Mouse (Mus musculus) MEL (cell line): ENCODE results near the gene Cab39l. TPM values are rescaled to one million over a fixed set of nuclear protein-coding genes. Genes with fewer than 3 reads are reported as not detected.

Experiments used
- DNase-seq: peaks from one replicate; pipeline ENCODE4 v3.0.0; 2011; ENCODE audit warnings: low read depth, low spot score
- H3K27ac ChIP-seq: 2 replicates; pipeline ENCODE4 v1.5.1; 2012; ENCODE audit warnings: low read depth, mild to moderate bottlenecking, control low read depth, low read length, moderate library complexity; ENCODE audit not compliant: control insufficient read depth
- H3K27me3 ChIP-seq, 2 experiments: fragments of 150-350 bp in 1 of 2; sonication (generic) in 1 of 2; 2 replicates each; pipeline ENCODE4 v1.6.1; 2012; ENCODE audit warnings: low read length in 2 of 2, mild to moderate bottlenecking in 2 of 2, improper control_type of control experiment in 1 of 2, moderate library complexity in 1 of 2; ENCODE audit not compliant: insufficient read depth in 2 of 2, control insufficient read depth in 1 of 2
- H3K36me3 ChIP-seq, 2 experiments: 2 replicates each; pipeline ENCODE4 v1.6.1; 2012 to 2014; ENCODE audit warnings: low read length in 2 of 2, improper control_type of control experiment in 1 of 2, inconsistent platforms in 1 of 2, mild to moderate bottlenecking in 1 of 2; ENCODE audit not compliant: insufficient read depth in 2 of 2, control insufficient read depth in 1 of 2
- H3K4me1 ChIP-seq, 2 experiments: fragments of 150-350 bp in 1 of 2; sonication (generic) in 1 of 2; 2 replicates each; pipeline ENCODE4 v1.6.1; 2012; ENCODE audit warnings: low read length in 2 of 2, improper control_type of control experiment in 1 of 2, mild to moderate bottlenecking in 1 of 2; ENCODE audit not compliant: insufficient read depth in 2 of 2, control insufficient read depth in 1 of 2
- H3K4me3 ChIP-seq, 2 experiments: fragments of 150-350 bp in 1 of 2; sonication (generic) in 1 of 2; 2 replicates each; pipeline ENCODE4 v1.5.1; 2012; ENCODE audit warnings: low read depth in 2 of 2, low read length in 2 of 2, mild to moderate bottlenecking in 2 of 2, moderate library complexity in 2 of 2, control low read depth in 1 of 2, improper control_type of control experiment in 1 of 2; ENCODE audit not compliant: control insufficient read depth in 1 of 2, insufficient read depth in 1 of 2
- H3K79me2 ChIP-seq: 2 replicates; pipeline ENCODE4 v1.6.1; 2012; ENCODE audit warnings: mild to moderate bottlenecking, low read length, moderate library complexity; ENCODE audit not compliant: control insufficient read depth, poor library complexity, insufficient read depth
- H3K9ac ChIP-seq: 2 replicates; pipeline ENCODE4 v1.6.1; 2012; ENCODE audit warnings: low read depth, mild to moderate bottlenecking, control low read depth, low read length, moderate library complexity; ENCODE audit not compliant: control insufficient read depth, poor library complexity, severe bottlenecking
- H3K9me3 ChIP-seq: fragments of 150-350 bp; sonication (generic); replicated peaks from 2 replicates; pipeline ENCODE4 v1.6.1; 2012; ENCODE audit warnings: mild to moderate bottlenecking, low read length, improper control_type of control experiment, moderate library complexity; ENCODE audit not compliant: insufficient read depth
- CTCF ChIP-seq, 3 experiments: IDR thresholded peaks in 2 of 3; conservative IDR thresholded peaks in 1 of 3; 2 replicates each; pipeline ENCODE4 v1.5.1; 2011 to 2012; ENCODE audit warnings: low read length in 3 of 3, low read depth in 2 of 3, mild to moderate bottlenecking in 2 of 3, improper control_type of control experiment in 1 of 3, inconsistent platforms in 1 of 3, mixed read lengths in 1 of 3, moderate library complexity in 1 of 3; ENCODE audit not compliant: control insufficient read depth in 1 of 3, insufficient read depth in 1 of 3, poor library complexity in 1 of 3, severe bottlenecking in 1 of 3
- GABPA ChIP-seq: IDR thresholded peaks from 2 replicates; pipeline ENCODE4 v1.6.1; 2012; ENCODE audit warnings: low read depth, mild to moderate bottlenecking, inconsistent platforms, low read length, improper control_type of control experiment, moderate library complexity
- HCFC1 ChIP-seq: IDR thresholded peaks from 2 replicates; pipeline ENCODE4 v1.6.1; 2012; ENCODE audit warnings: low read depth, mild to moderate bottlenecking, inconsistent platforms, low read length, improper control_type of control experiment, moderate library complexity
- JUND ChIP-seq: IDR thresholded peaks from 2 replicates; pipeline ENCODE4 v1.6.1; 2011; ENCODE audit warnings: low read depth, mild to moderate bottlenecking, improper control_type of control experiment, low read length
- MEF2A ChIP-seq: IDR thresholded peaks from 2 replicates; pipeline ENCODE4 v1.6.1; 2014; ENCODE audit warnings: low read depth, mild to moderate bottlenecking, inconsistent platforms, low read length, improper control_type of control experiment; ENCODE audit not compliant: poor library complexity, insufficient replicate concordance, severe bottlenecking; ENCODE audit errors: extremely low read depth
- MXI1 ChIP-seq: IDR thresholded peaks from 2 replicates; pipeline ENCODE4 v1.6.1; 2011; ENCODE audit warnings: mild to moderate bottlenecking, low read depth, low read length, improper control_type of control experiment
- MYB ChIP-seq: IDR thresholded peaks from 2 replicates; pipeline ENCODE4 v1.6.1; 2011; ENCODE audit warnings: mild to moderate bottlenecking, low read depth, low read length, improper control_type of control experiment
- MYC ChIP-seq: IDR thresholded peaks from 2 replicates; pipeline ENCODE4 v1.6.1; 2011; ENCODE audit warnings: low read depth, mild to moderate bottlenecking, low read length, improper control_type of control experiment, moderate library complexity
- NRF1 ChIP-seq: IDR thresholded peaks from 2 replicates; pipeline ENCODE4 v1.6.1; 2014; ENCODE audit warnings: low read depth, mild to moderate bottlenecking, inconsistent platforms, low read length, improper control_type of control experiment, moderate library complexity; ENCODE audit not compliant: poor library complexity, insufficient read depth, severe bottlenecking
- POLR2A ChIP-seq, 2 experiments: IDR thresholded peaks; 2 replicates each; pipeline ENCODE4 v1.6.1; 2011 to 2012; ENCODE audit warnings: low read length in 2 of 2, mild to moderate bottlenecking in 2 of 2, control low read depth in 1 of 2, improper control_type of control experiment in 1 of 2, low read depth in 1 of 2, moderate library complexity in 1 of 2; ENCODE audit not compliant: control insufficient read depth in 1 of 2, insufficient read depth in 1 of 2, poor library complexity in 1 of 2
- POLR2AphosphoS5 ChIP-seq: IDR thresholded peaks from 2 replicates; pipeline ENCODE4 v1.6.1; 2012; ENCODE audit warnings: low read depth, borderline replicate concordance, mild to moderate bottlenecking, inconsistent platforms, low read length, moderate library complexity, mixed read lengths
- RAD21 ChIP-seq: IDR thresholded peaks from 2 replicates; pipeline ENCODE4 v1.6.1; 2011; ENCODE audit warnings: mild to moderate bottlenecking, low read depth, low read length, improper control_type of control experiment
- SIN3A ChIP-seq: IDR thresholded peaks from 2 replicates; pipeline ENCODE4 v1.6.1; 2012; ENCODE audit warnings: low read length, improper control_type of control experiment, inconsistent platforms
- SMC3 ChIP-seq: IDR thresholded peaks from 2 replicates; pipeline ENCODE4 v1.6.1; 2011; ENCODE audit warnings: low read depth, low read length, improper control_type of control experiment
- TBP ChIP-seq: IDR thresholded peaks from 2 replicates; pipeline ENCODE4 v1.8.0; 2011; ENCODE audit warnings: low read depth, low read length, improper control_type of control experiment
- UBTF ChIP-seq: IDR thresholded peaks from 2 replicates; pipeline ENCODE4 v1.6.1; 2012; ENCODE audit warnings: low read depth, mild to moderate bottlenecking, inconsistent platforms, low read length, improper control_type of control experiment, moderate library complexity, borderline replicate concordance; ENCODE audit not compliant: insufficient read depth
- USF2 ChIP-seq, 2 experiments: IDR thresholded peaks; 2 replicates each; pipeline ENCODE4 v1.6.1; 2011 to 2012; ENCODE audit warnings: improper control_type of control experiment in 2 of 2, low read length in 2 of 2, borderline replicate concordance in 1 of 2, inconsistent platforms in 1 of 2, low read depth in 1 of 2, mild to moderate bottlenecking in 1 of 2; ENCODE audit not compliant: insufficient read depth in 1 of 2
- ZC3H11A ChIP-seq: IDR thresholded peaks from 2 replicates; pipeline ENCODE4 v1.6.1; 2012; ENCODE audit warnings: low read depth, mild to moderate bottlenecking, inconsistent platforms, low read length, improper control_type of control experiment
- ZKSCAN1 ChIP-seq: IDR thresholded peaks from 2 replicates; pipeline ENCODE4 v1.6.1; 2012; ENCODE audit warnings: low read depth, mild to moderate bottlenecking, inconsistent platforms, low read length, improper control_type of control experiment, moderate library complexity
- polyA plus RNA-seq, 2 experiments: library from polyadenylated mRNA; stranded (reverse) in 1 of 2; unstranded in 1 of 2; fragments of >175 nt in 1 of 2; fragments of >200 nt in 1 of 2; gene quantifications; 2 replicates each; pipeline versions ENCODE4 v1.2.1 to v1.2.4; 2012; ENCODE audit warnings: low replicate concordance in 2 of 2, low read depth in 1 of 2; ENCODE audit not compliant: insufficient read length in 2 of 2, insufficient read depth in 1 of 2, missing spikeins in 1 of 2
- total RNA-seq: library from RNA; depleted of rRNA; stranded (reverse); fragments of 300-350 nt; gene quantifications from 2 replicates; pipeline ENCODE4 v1.2.3, GENCODE M21; 2012

Cab39l gene
- total and polyA plus RNA-seq, 3 experiments, result 24.2 to 34.0 TPM; not detected in 1

DNA sequence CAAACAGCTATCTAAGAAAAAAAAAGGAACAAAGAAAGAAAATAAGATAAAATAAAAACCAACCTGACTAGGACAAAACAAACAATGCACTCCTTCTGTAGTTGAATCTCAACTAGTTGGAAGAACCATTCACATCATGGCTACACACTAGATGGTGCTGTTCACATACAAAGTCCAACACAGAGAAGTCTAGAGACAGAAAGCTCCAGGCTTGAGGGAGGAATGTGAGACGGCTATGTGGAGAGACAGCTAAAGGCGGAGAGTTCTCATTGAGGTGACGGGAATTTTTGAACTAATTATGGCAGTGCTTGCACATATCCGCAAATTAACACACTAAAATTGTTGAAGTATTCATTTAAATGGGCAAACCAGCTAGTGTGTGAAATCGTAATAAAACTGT is 113.3 kb downstream of the Cab39l start:
- Histone ChIP-seq H3K27ac (no peak overlapping the region), H3K9ac (no peak overlapping the region), H3K36me3 (no peaks in the 10 kb centered on the region), H3K4me3 (no peak overlapping the region), H3K27me3 (no peaks in the 10 kb centered on the region), H3K4me1 (no peaks in the 10 kb centered on the region), H3K9me3 (no peaks in the 10 kb centered on the region)
- peak; percentile 17 for DNase-seq
- no peak for TF ChIP-seq MYB
- peak; percentile 13 for TF ChIP-seq RAD21
- peak; percentile 23 for TF ChIP-seq SMC3
- peak in 1 of 3 experiments; percentile 43; a peak in 2 of 6 replicates for TF ChIP-seq CTCF (IDR thresholded peaks at IDR 0.05 in 2 of 3, conservative IDR thresholded peaks at IDR 0.05 in 1 of 3; ENCODE audit: control insufficient read depth in 1 of 3, insufficient read depth in 1 of 3, low read depth in 2 of 3, low read length in 3 of 3, poor library complexity in 1 of 3, severe bottlenecking in 1 of 3)
- TF ChIP-seq, all 39 proteins: peak for 3
- no peaks in the 10 kb centered on the region for H3K79me2 ChIP-seq

DNA sequence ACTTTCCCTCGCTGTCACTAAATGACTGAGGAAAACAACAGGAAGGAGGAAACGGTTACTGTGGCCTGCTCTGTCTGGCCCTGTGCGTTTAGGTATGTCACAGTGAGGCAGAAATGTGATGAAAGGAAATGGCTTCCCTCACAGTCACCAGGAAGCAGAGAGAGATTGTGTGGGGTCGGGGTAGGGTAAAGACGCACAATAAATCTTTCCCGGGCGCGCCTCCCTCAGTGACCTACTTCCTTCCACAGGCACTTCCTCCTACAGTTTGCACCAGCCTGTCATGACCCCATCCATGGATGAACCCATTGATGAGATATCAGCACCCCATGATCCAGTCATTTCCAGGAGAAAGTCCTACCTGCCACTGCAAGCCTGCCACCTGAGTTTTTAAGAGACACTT is 114.2 kb downstream of the Cab39l start:
- Histone ChIP-seq H3K9me3 (no peaks in the 10 kb centered on the region), H3K4me1 (no peaks in the 10 kb centered on the region), H3K9ac (no peak overlapping the region), H3K4me3 (no peak overlapping the region), H3K27me3 (no peaks in the 10 kb centered on the region), H3K36me3 (no peaks in the 10 kb centered on the region)
- TF ChIP-seq MYB, result no peak
- no peak for TF ChIP-seq GABPA
- TF ChIP-seq JUND, result no peak
- TF ChIP-seq TBP, result no peak
- TF ChIP-seq MEF2A, result no peak
- TF ChIP-seq USF2 (IDR thresholded peaks at IDR 0.05; ENCODE audit: borderline replicate concordance in 1 of 2, insufficient read depth in 1 of 2, low read depth in 1 of 2, low read length in 2 of 2), result no peak
- TF ChIP-seq, all 39 proteins: peak for 0
- DNase-seq, result no peak
- Histone ChIP-seq H3K27ac (no peak overlapping the region), H3K79me2 (no peaks in the 10 kb centered on the region)

DNA sequence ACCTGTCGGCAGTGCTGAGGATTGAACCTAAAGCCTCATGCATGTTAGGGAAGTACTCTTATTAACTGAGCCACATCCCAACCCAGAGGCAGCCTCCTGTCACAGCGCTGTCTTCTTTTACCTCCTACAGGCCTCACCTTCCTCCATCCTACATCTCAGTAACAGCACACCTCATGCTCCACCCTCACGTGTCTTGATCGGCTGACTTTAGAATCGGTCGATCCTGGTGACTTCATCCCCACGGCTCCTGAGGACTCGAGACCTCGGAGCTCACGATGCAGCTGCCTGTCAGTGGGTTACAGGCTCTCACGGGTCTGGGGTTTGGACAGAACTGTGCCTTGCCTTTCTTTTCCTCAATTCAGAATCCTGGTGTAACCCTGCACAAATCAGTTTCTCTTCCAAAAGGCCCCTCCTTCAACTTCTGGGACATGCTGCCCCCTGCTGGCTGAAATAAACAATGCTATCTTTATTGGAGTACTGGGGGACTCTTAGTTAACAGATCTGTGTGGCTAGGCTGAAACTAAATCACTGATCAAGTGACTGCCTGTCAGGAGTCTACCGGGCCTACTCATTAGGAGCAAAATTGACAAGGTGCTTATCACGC is 115.3 kb downstream of the Cab39l start:
- Histone ChIP-seq H3K36me3 (no peaks in the 10 kb centered on the region), H3K4me1 (no peaks in the 10 kb centered on the region), H3K27me3 (no peaks in the 10 kb centered on the region), H3K79me2 (no peaks in the 10 kb centered on the region), H3K4me3 (peak overlapping the region; percentile 31 to 44; a peak in 2 of 4 replicates), H3K9ac (no peak overlapping the region), H3K27ac (no peak overlapping the region), H3K9me3 (no peaks in the 10 kb centered on the region)
- peak; percentile 78 for DNase-seq
- no peak for TF ChIP-seq NRF1
- TF ChIP-seq SMC3, result peak; percentile 94
- TF ChIP-seq HCFC1, result no peak
- no peak for TF ChIP-seq POLR2A (IDR thresholded peaks at IDR 0.05; ENCODE audit: control insufficient read depth in 1 of 2, insufficient read depth in 1 of 2, low read depth in 1 of 2, low read length in 2 of 2, poor library complexity in 1 of 2)
- peak; percentile 58 to 91 (median 69) for TF ChIP-seq CTCF (IDR thresholded peaks at IDR 0.05 in 2 of 3, conservative IDR thresholded peaks at IDR 0.05 in 1 of 3; ENCODE audit: control insufficient read depth in 1 of 3, insufficient read depth in 1 of 3, low read depth in 2 of 3, low read length in 3 of 3, poor library complexity in 1 of 3, severe bottlenecking in 1 of 3)
- 0 out of 2 replicates have a peak, but pooled peaks have one; percentile 20 for TF ChIP-seq SIN3A
- peak; percentile 93 for TF ChIP-seq RAD21
- no peak for TF ChIP-seq POLR2AphosphoS5
- no peak for TF ChIP-seq UBTF
- peak; percentile 89 for TF ChIP-seq ZC3H11A
- no peak for TF ChIP-seq MYC
- TF ChIP-seq MXI1, result no peak
- TF ChIP-seq ZKSCAN1, result no peak
